Mouse (Mus musculus) kidney, embryonic 14.5 days (tissue): ENCODE measurements around the gene Als2. TPM values are rescaled to one million over a fixed set of nuclear protein-coding genes. Genes with fewer than 3 reads are reported as not detected.

Source experiments
- ATAC-seq: fragments of 200-750 bp; cut with Nextera tagmentation; 2 replicates; pipeline ENCODE4 v1.8.0; 2017; ENCODE audit warnings: moderate number of reproducible peaks, mild to moderate bottlenecking, moderate TSS enrichment, moderate library complexity; ENCODE audit not compliant: low FRiP score, low TSS enrichment
- H3K27ac ChIP-seq: fragments of 300-500 bp; sonication (generic); 2 replicates; pipeline ENCODE4 v1.5.1; 2014; ENCODE audit warnings: low read depth, mild to moderate bottlenecking, low read length, moderate library complexity, mixed read lengths
- H3K27me3 ChIP-seq: fragments of 300-500 bp; sonication (generic); 2 replicates; pipeline ENCODE4 v1.6.1; 2014; ENCODE audit warnings: mild to moderate bottlenecking, low read length; ENCODE audit not compliant: control insufficient read depth, insufficient read depth
- H3K36me3 ChIP-seq: fragments of 300-500 bp; sonication (generic); 2 replicates; pipeline ENCODE4 v1.6.1; 2014; ENCODE audit warnings: low read length, mixed read lengths; ENCODE audit not compliant: control insufficient read depth, insufficient read depth
- H3K4me1 ChIP-seq: fragments of 300-500 bp; sonication (generic); 2 replicates; pipeline ENCODE4 v1.6.1; 2014; ENCODE audit warnings: low read length, mixed read lengths; ENCODE audit not compliant: control insufficient read depth, insufficient read depth
- H3K4me2 ChIP-seq: fragments of 300-500 bp; sonication (generic); replicated peaks from 2 replicates; pipeline ENCODE4 v1.6.1; 2014; ENCODE audit warnings: low read depth, mild to moderate bottlenecking, low read length
- H3K4me3 ChIP-seq: fragments of 300-500 bp; sonication (generic); 2 replicates; pipeline ENCODE4 v1.5.1; 2014; ENCODE audit warnings: mild to moderate bottlenecking, low read length
- H3K9ac ChIP-seq: fragments of 300-500 bp; sonication (generic); 2 replicates; pipeline ENCODE4 v1.6.1; 2014; ENCODE audit warnings: low read depth, mild to moderate bottlenecking, low read length, moderate library complexity
- H3K9me3 ChIP-seq: fragments of 300-500 bp; sonication (generic); 2 replicates; pipeline ENCODE4 v1.6.1; 2016; ENCODE audit warnings: low read length; ENCODE audit not compliant: control insufficient read depth
- WGBS: fragments of 180-500 bp; shearing (Covaris S2); extraction: QIAGEN DNeasy Blood & Tissue Kit; methylation state at CpG from one replicate; pipeline ENCODE4 v1.1.7; 2014; 5-methylcytosine and 5-hydroxymethylcytosine counted together
- polyA plus RNA-seq: library from polyadenylated mRNA; unstranded; fragments of >200 nt; fragmentation: Nextera tagmentation; extraction: Ambion mirVana; gene quantifications from 2 replicates; pipeline ENCODE4 v1.2.1, GENCODE M21; 2014

Als2 gene
- polyA plus RNA-seq, 1 experiment from 2014 or later, result 13.7 TPM

DNA sequence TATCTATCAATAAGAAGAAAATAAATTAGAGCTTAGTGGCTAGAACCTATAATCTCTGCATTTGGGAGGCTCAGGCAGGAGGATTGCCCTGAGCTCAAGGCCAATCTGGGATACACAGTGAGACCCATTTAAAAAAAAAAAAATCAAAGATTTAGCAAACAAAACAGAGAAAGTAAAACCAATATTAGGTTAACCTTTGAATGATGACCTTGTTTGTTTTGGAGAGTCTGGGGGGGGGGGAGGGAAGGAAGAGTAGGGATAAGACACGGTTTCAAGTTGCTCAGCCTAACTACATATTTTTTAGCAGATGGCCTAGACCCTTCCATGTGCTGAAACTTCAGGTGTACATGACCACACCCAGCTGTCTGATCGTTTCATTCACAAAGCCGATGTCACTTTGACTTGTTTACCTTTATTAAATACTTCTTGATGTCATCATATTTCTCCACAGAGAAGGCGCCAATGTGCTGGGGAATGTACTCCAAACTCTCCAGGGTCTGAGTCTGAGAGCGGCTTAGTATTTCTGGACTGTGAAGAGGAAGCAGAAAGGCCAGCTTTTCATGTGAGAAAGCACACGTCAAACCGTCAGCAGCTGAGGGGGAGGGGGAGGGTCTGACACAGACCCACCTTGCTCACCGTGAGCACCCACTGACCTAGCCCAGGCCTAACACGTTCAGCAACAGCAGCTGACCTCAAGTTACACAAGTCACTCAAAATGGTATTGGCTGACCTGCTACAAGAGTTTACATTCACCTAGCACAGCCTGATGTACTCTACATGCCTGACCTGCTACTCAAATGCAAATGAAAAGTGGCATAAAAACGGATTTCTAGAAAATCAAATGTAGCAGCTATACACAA lies 62.3 kb downstream of the Als2 start:
- Histone ChIP-seq H3K9me3 (no peaks in the 10 kb centered on the region), H3K4me2 (no peak overlapping the region), H3K4me3 (no peak overlapping the region), H3K4me1 (peaks cover 6% of the 10 kb centered on the region; the same call in 1 of the 2 replicates), H3K27me3 (no peaks in the 10 kb centered on the region), H3K9ac (no peak overlapping the region), H3K27ac (no peak overlapping the region), H3K36me3 (peaks cover 22% of the 10 kb centered on the region; the same call in 1 of the 2 replicates)
- ATAC-seq, result no peak
- WGBS, result 63% methylated on average over 10 of the region's 10 CpGs

DNA sequence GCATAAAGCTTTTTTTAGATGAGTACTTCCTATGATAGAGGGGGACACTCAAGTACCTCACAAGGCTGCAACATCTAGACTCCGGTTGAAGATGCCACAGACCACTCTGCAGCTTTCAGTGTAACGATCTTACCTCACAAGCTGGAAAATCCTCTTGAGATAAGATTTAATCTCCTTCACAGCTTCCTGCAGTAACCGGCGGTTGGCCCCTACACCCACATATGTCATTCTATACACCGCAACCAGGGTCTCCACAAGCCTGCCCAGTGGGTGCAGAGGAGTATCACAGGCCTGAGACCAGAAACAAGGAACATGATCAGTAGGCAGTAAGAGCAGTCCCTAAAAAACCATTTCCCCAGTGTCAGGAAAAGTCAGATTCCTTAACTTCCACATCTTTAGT lies 64.0 kb downstream of the Als2 start:
- WGBS, result 75% methylated on average over 5 of the region's 5 CpGs
- Histone ChIP-seq H3K4me3 (no peak overlapping the region), H3K9ac (no peak overlapping the region), H3K4me1 (peaks cover 8% of the 10 kb centered on the region; the same call in 1 of the 2 replicates), H3K4me2 (no peak overlapping the region), H3K27ac (no peak overlapping the region), H3K36me3 (peaks cover 20% of the 10 kb centered on the region; the same call in 1 of the 2 replicates), H3K27me3 (no peaks in the 10 kb centered on the region), H3K9me3 (no peaks in the 10 kb centered on the region)
- no peak for ATAC-seq

DNA sequence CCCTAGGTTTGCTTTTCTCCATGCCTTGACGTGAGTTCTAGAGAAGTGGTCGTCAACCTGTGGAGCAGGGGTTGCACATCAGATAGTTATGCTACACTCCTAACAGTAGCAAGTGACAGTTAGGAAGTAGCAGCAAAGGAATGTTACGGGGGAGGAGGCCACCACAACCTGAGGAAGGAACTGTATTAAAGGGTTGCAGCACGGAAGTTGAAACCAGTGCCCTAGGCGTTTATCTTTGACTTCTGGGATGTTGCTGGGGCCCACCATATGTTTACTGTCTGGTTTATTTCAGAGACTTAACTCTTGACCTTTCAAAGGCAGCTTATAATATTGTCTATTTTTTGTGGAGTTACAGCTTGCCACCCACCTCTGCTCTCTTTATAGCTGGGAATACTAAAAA lies 65.2 kb downstream of the Als2 start:
- Histone ChIP-seq H3K9ac (no peak overlapping the region; the same call in 1 of the 2 replicates), H3K9me3 (no peaks in the 10 kb centered on the region), H3K4me2 (no peak overlapping the region), H3K4me1 (peaks cover 8% of the 10 kb centered on the region; the same call in 1 of the 2 replicates), H3K27me3 (no peaks in the 10 kb centered on the region), H3K36me3 (peaks cover 11% of the 10 kb centered on the region; the same call in 1 of the 2 replicates), H3K4me3 (no peak overlapping the region), H3K27ac (no peak overlapping the region; the same call in 1 of the 2 replicates)
- WGBS, result 45% methylated on average over 5 of the region's 5 CpGs
- 0 out of 2 replicates have a peak, but pooled peaks have one; percentile 44 for ATAC-seq

DNA sequence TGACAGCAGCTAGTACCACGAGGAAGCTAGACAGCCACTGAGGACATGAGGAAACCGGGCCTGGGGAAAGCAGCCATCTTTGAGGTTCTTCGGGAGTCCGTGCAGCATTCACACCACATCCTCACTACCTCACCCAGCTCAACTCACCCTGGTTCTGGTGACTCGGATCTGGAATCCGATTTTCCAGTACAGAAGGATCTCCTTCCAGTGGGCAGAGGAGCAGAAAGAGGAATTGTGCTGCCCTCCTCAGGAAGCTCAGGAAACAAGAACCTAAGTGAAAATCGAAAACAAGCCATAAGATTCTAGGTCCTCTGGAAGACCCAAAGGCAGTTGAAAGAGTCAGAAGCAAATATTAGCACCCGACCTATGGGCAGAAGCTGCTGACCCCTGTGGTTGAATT lies 66.7 kb downstream of the Als2 start:
- no peak for ATAC-seq
- WGBS, result 87% methylated on average over 8 of the region's 8 CpGs
- Histone ChIP-seq H3K4me2 (no peak overlapping the region), H3K9ac (no peak overlapping the region), H3K4me1 (peaks cover 8% of the 10 kb centered on the region; the same call in 1 of the 2 replicates), H3K27ac (no peak overlapping the region), H3K36me3 (peaks cover 15% of the 10 kb centered on the region; the same call in 1 of the 2 replicates), H3K4me3 (no peak overlapping the region), H3K27me3 (no peaks in the 10 kb centered on the region), H3K9me3 (no peaks in the 10 kb centered on the region)

DNA sequence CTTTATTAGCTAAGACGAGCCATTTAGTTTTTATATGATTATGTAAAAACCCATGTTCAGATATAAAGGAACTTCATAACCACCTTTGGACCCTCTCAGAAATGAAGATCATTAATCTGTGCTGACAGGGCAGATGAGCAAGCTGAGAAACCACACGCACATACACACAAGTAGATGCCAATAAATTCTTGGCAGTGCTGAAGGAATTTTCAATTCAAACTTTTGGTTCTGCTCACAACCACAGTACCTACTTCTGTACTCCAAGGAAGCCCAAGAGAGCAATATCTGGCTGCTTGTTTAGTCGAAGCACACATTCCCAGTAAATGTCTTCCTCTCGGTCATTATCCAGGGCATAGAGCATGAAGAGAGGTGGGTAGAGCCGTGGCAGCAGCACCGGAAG lies 67.4 kb downstream of the Als2 start:
- H3K27ac ChIP-seq, result no peak overlapping the region
- no peak overlapping the region for H3K4me3 ChIP-seq
- H3K9me3 ChIP-seq, result no peaks in the 10 kb centered on the region
- no peaks in the 10 kb centered on the region for H3K27me3 ChIP-seq
- 85% methylated on average over 6 of the region's 6 CpGs for WGBS
- H3K4me1 ChIP-seq, result peaks cover 8% of the 10 kb centered on the region; the same call in 1 of the 2 replicates
- ATAC-seq, result no peak
- no peak overlapping the region for H3K9ac ChIP-seq
- H3K4me2 ChIP-seq, result no peak overlapping the region
- peaks cover 11% of the 10 kb centered on the region; the same call in 1 of the 2 replicates for H3K36me3 ChIP-seq

DNA sequence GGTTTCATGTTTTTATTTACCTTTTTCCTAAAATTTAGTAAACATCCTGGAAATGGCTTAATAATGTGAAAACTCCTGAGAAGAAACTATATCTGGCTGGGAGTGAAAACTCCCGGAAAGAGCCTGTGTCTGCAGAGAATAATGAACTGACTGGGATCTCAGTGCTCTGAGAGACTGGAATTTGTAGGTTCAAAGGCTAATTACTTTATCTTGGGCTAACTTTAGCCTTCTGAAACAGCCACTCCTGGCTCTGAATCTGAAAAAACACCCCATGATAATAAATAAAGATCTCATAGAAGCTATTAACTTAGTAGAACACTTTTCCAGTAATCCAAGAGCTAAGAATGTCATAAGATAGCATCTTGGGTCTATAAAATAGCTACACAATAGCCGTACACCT lies 68.5 kb downstream of the Als2 start:
- no peak for ATAC-seq
- no peaks in the 10 kb centered on the region for H3K9me3 ChIP-seq
- peak overlapping the region; percentile 20; the same call in 1 of the 2 replicates for H3K27ac ChIP-seq
- no peak overlapping the region for H3K4me2 ChIP-seq
- peaks cover 8% of the 10 kb centered on the region; the same call in 1 of the 2 replicates for H3K4me1 ChIP-seq
- no peak overlapping the region for H3K9ac ChIP-seq
- H3K27me3 ChIP-seq, result no peaks in the 10 kb centered on the region
- H3K4me3 ChIP-seq, result no peak overlapping the region
- 50% methylated on average over 2 of the region's 2 CpGs for WGBS
- peaks cover 17% of the 10 kb centered on the region; the same call in 1 of the 2 replicates for H3K36me3 ChIP-seq

DNA sequence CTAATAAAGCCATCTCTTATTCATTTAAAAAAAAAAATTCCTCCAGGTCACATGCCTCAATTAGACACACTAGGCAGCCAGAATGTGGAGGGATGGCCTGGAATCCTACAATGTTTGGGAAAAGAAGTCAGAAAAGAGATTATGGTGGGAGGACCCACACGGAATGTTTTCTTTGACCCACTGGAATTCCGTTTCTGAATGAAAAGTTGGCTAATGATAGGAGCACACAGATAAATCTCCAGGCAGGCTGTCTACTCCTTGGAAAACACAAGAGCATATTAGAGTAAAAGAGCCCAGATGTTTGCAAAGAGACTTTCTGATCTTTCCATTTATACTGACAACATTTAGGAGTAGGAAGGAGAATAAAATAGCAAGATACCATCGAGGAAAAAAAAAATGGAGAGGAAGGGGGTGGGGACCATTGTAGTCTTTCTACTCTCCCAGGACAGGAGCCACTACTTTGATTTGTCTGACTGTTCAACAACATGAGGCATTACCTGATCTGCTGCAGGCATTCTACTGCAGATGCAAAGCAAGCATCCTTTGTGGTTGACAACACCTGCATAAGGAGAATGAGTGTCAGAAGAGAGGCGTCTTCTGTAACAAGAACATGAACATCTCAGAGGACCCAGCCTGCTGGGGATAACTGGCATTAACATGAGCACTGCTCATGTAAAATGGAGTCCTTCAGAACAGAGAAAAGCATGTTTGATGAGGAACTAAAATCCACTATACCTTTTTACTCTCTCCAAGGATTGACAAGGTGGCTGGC lies 69.2 kb downstream of the Als2 start:
- 61% methylated on average over 4 of the region's 4 CpGs for WGBS
- Histone ChIP-seq H3K36me3 (peaks cover 21% of the 10 kb centered on the region; the same call in 1 of the 2 replicates), H3K9ac (no peak overlapping the region), H3K4me3 (no peak overlapping the region), H3K27ac (peak overlapping the region; percentile 42; the same call in 1 of the 2 replicates), H3K9me3 (no peaks in the 10 kb centered on the region), H3K4me2 (no peak overlapping the region), H3K4me1 (peaks cover 8% of the 10 kb centered on the region; the same call in 1 of the 2 replicates), H3K27me3 (no peaks in the 10 kb centered on the region)
- 0 out of 2 replicates have a peak, but pooled peaks have one; percentile 43 for ATAC-seq

DNA sequence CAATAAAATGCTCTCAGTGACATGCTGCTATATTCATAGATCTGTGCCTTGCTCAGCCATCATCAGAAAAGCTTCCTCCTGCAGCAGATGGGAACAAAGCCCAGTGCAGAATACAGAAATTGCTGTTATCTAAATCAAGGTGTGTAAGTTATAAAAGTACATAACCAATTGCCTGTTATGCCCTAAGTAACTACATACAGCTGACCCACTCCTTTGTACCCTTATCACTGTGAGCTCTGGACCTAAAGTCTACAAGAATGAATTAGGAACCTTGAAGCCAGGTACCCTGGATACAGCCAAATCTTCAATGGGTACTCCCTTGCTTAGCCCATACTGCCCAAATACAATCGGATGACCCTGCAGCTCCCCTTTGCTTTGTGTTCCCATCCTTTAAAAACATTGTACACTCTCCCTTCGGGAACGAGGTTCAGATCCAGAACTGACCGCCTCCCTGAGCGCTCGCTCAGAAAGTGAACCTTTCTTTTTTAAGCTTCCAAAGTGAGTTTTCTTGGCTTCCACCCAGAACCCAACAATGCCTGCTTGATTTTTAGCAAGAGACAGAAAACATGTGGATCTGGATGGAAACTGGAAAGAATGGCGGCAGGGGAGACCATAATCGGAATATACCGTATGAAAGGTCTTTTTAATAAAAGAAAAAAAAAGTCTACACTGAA lies 70.7 kb downstream of the Als2 start:
- WGBS, result 89% methylated on average over 9 of the region's 9 CpGs

More for the DNA sequence above, 70.7 kb downstream of the Als2 start:
- peaks cover 21% of the 10 kb centered on the region; the same call in 1 of the 2 replicates for H3K36me3 ChIP-seq
- 0 out of 2 replicates have a peak, but pooled peaks cover 3% of the 10 kb centered on the region for H3K4me1 ChIP-seq
- no peak overlapping the region for H3K4me2 ChIP-seq
- H3K9me3 ChIP-seq, result no peaks in the 10 kb centered on the region
- no peak for ATAC-seq
- no peak overlapping the region for H3K27ac ChIP-seq
- H3K9ac ChIP-seq, result no peak overlapping the region
- no peaks in the 10 kb centered on the region for H3K27me3 ChIP-seq
- H3K4me3 ChIP-seq, result no peak overlapping the region
